Mouse (Mus musculus): Measurements from ENCODE around the gene Cdkl4.

DNA sequence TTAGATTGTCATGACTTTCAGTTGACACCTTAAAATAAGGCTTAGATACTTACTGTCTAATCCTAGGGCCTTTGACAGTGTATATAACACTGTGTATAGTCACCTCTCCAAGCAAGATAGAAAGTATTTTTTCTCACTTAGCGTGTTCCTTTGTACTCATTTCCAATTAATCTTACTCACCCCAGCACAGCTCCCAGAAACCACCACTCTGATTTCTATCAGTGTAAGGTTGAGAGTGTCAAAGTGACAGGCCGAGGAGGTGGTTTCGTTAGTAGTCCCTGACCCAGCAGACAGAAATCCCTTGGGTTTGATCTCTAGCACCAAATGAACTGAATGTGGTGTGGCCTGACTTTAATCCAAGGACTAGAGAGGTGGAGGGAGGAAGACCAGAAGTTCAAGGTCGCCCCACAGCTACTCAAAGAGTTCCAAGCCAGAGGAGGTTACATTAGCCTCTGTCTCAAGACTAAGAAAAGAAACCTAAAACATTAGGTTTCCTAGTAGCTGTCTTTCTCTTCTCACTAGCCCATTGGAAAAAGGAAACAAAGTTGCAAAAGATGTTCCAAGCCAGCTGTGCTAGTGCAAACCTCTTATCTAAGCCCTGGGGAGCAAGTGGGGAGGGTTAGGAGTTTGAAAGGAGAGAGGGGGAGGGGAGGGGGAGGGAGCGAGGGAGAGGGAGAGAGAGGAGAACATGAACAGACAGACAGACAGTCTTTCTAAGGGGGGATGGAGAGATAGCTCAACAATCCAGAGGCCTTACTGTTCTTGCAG, 76.4 kb downstream of the Cdkl4 start:
- no peak for TF ChIP-seq POLR2A (IDR thresholded peaks at IDR 0.05; ENCODE audit: borderline replicate concordance, control insufficient read depth, low read depth, low read length)
- TF ChIP-seq CTCF (IDR thresholded peaks at IDR 0.05; ENCODE audit: control insufficient read depth, insufficient read depth, low read length): no peak
